Mouse (Mus musculus) brain, embryonic 14.5 days (tissue): ENCODE measurements around the gene Nt5c3b.

ENCODE experiments used
- CTCF ChIP-seq: fragments of 200-500 bp; IDR thresholded peaks from 2 replicates; pipeline ENCODE4 v1.5.1; 2012; ENCODE audit warnings: inconsistent platforms, mild to moderate bottlenecking, moderate library complexity, borderline replicate concordance; ENCODE audit not compliant: insufficient read depth, insufficient read length; ENCODE audit errors: extremely low read depth
- POLR2A ChIP-seq: fragments of 200-500 bp; IDR thresholded peaks from 2 replicates; pipeline ENCODE4 v1.6.1; 2012; ENCODE audit warnings: mild to moderate bottlenecking, inconsistent platforms, borderline replicate concordance; ENCODE audit not compliant: poor library complexity, insufficient read depth, insufficient read length, severe bottlenecking; ENCODE audit errors: extremely low read depth

DNA sequence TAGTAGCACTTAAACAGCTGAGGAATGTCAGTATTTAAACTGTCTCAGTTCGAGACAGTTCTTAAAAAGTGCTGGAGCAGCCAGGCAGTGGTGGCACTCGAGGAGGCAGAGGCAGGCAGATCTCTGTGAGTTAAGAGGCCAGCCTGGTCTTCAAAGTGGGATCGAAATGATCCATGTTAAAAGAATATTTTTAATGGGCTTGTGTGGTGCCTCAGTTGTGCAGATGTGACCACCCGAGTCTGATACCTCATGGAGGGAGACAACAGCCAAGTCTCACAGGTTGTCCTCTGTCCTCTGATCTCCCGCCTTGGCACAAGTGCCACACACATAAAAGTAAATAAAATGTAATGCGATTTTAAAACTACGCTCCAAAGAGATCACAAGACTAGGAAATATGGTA lies 43.1 kb downstream of the Nt5c3b start:
- TF ChIP-seq CTCF (no peak), POLR2A (no peak)
